Mouse (Mus musculus) c-Kit-positive CD71-positive TER-119-negative erythroid progenitor cells, embryonic 14.5 days (primary cell): ENCODE measurements around the gene Slc35d2.
A peak's percentile ranks its signal among the peaks of the same experiment; 100 is the strongest.
"Not testable (repeated sequence)": the region's sequence is repeated elsewhere in the genome, so short reads cannot be mapped to it uniquely, and the experiment has no call there.

Experiments used
- DNase-seq: peaks from one replicate; pipeline ENCODE4 v3.0.0-alpha.2; 2013; ENCODE audit warnings: low read depth

Slc35d2 gene

DNA sequence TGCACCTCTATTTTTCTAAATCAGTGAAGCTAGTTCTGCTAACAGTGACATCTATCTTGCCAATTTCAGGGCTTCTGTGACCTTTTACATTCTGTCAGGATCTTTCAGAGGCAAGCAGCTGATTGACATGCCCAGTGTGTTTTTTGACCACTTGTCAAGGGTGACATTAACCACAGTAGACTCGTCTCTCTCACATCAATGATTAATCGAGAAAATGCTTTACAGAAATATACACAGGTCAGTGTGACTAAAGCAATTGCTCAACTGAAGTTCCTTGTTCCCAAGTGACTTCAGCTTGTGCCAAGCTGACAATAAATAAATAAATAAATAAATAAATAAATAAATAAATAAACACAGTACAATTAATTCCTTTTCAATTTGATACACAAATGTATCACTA is 76.9 kb downstream of the Slc35d2 start:
- DNase-seq: not testable (repeated sequence)

DNA sequence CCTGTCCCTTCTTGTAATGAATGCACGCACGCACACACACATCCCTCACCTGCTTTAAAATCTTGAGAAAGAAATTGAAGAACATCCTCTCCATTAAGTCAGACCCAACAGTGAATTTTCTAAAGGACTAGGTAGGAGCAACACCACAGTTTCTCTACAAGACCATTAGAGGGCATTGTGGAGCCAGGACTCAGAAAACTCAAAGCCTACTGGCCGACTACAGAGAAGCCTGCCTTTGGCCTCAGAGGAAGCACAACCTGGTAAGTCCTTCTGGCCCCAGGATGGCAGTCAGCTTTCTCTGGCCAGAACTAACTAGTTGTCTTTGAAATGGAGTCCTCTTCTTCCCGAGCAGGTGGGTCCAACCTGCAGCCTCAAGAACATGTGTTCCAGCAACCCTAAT is 78.3 kb downstream of the Slc35d2 start:
- DNase-seq: no peak

DNA sequence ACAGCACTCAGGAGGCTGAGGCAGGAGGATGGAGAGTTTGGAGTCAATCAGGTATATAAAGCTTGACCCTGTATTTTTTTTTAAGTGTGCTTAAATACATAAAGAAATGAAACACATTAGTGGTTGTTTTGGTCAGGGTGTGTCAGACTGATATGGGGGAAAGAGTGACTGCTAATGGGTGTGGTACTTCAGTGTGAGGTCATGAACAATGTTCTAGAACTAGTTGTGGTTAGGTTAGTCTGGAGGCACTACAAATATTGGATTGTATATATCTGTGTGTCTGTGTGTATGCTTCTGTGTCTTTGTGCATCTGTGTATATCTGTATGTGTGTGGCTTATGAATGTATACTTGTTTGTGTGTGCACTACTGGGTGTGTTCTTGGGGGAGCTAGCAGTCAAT is 79.6 kb downstream of the Slc35d2 start:
- peak; percentile 38 for DNase-seq

DNA sequence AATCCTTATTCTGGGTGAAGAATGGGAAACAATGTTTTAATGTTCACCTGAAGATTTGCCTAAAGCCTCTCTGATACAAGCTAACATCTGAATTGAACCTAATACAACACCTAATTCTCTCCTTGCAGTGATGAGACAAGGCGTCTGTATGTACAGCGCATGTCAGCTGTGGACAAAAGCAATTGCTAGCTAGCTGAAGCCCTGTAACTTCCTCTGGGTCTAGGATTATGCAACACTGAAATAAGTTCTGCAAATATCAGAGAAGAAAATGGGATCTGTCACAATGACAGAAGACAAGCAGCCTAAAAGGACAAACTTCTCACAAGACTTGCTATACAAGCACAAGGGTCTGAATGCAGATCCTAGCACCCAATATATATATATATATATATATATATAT is 80.7 kb downstream of the Slc35d2 start:
- no peak for DNase-seq
